In genomic region chr5:125283748-125284640, GRCm38 (mm10) we compare ENCODE assay signal across 9 mouse cellular contexts. TPM values are rescaled to one million over a fixed set of nuclear protein-coding genes. Genes with fewer than 3 reads are reported as not detected.
A peak's percentile ranks its signal among the peaks of the same experiment; 100 is the strongest.
DNase-seq lines count a peak whose midpoint lies in the region; ATAC-seq and TF ChIP-seq lines count a peak whose summit lies in the region.
"Had no signal": no experiment of that assay in that cellular context is flagged by ENCODE, and none has a peak within 500 bp of the region (broad histone marks: within the 10 kb centered on the region; RNA-seq: fewer than 3 reads in every experiment).

No protein-coding gene starts in this region.

- no peak overlapping the region for H3K27ac ChIP-seq in testis, adult 2 months (ENCODE audit: control insufficient read depth, insufficient read depth, low read depth, low read length)
- H3K27ac ChIP-seq in embryonic facial prominence, embryonic 15.5 days (replicated peaks) = peak overlapping the region; percentile 65
- peak overlapping the region; percentile 35 for H3K27ac ChIP-seq in hindbrain, embryonic 13.5 days
- no peak overlapping the region for H3K27ac ChIP-seq in midbrain, embryonic 12.5 days (replicated peaks)

- H3K36me3 ChIP-seq in testis, adult 2 months (ENCODE audit: control insufficient read depth, insufficient read depth, low read length) = no peaks in the 10 kb centered on the region
- 0 out of 2 replicates have a peak, but pooled peaks cover 32% of the 10 kb centered on the region for H3K36me3 ChIP-seq in embryonic facial prominence, embryonic 15.5 days
- H3K36me3 ChIP-seq in hindbrain, embryonic 13.5 days = peaks cover 7% of the 10 kb centered on the region
- peaks cover 8% of the 10 kb centered on the region for H3K36me3 ChIP-seq in midbrain, embryonic 12.5 days

- H3K9ac ChIP-seq in embryonic facial prominence, embryonic 15.5 days = no peak overlapping the region
- peak overlapping the region; percentile 68 for H3K9ac ChIP-seq in hindbrain, embryonic 13.5 days
- H3K9ac ChIP-seq in midbrain, embryonic 12.5 days (replicated peaks) = peak overlapping the region; percentile 48

- 10% methylated on average over 35 of the region's 35 CpGs for WGBS in embryonic facial prominence, embryonic 15.5 days
- 16% methylated on average over 35 of the region's 35 CpGs for WGBS in hindbrain, embryonic 13.5 days
- 17% methylated on average over 35 of the region's 35 CpGs for WGBS in midbrain, embryonic 12.5 days

- peaks cover 7% of the 10 kb centered on the region for H3K4me1 ChIP-seq in testis, adult 2 months (ENCODE audit: control insufficient read depth, insufficient read depth, low read length)
- H3K4me1 ChIP-seq in embryonic facial prominence, embryonic 15.5 days = peaks cover 28% of the 10 kb centered on the region
- peaks cover 19% of the 10 kb centered on the region for H3K4me1 ChIP-seq in hindbrain, embryonic 13.5 days (replicated peaks)
- H3K4me1 ChIP-seq in midbrain, embryonic 12.5 days = peaks cover 12% of the 10 kb centered on the region

- no peaks in the 10 kb centered on the region for H3K27me3 ChIP-seq in testis, adult 2 months (ENCODE audit: control insufficient read depth, insufficient read depth, low read length)
- no peaks in the 10 kb centered on the region for H3K27me3 ChIP-seq in embryonic facial prominence, embryonic 15.5 days
- no peaks in the 10 kb centered on the region for H3K27me3 ChIP-seq in hindbrain, embryonic 13.5 days
- H3K27me3 ChIP-seq in midbrain, embryonic 12.5 days = no peaks in the 10 kb centered on the region
- H3K27me3 ChIP-seq: megakaryocyte, embryonic 14.5 days had no signal

- no peak for DNase-seq in testis, postnatal 10 days (ENCODE audit: low spot score)
- DNase-seq in layer of hippocampus, postnatal 36 days = peak; percentile 54 to 57
- DNase-seq in B cell, adult 2 months = no peak

- ATAC-seq in embryonic facial prominence, embryonic 15.5 days (ENCODE audit: insufficient number of reproducible peaks, low FRiP score, low TSS enrichment, low read depth) = peak; percentile 73
- peak; percentile 85 for ATAC-seq in hindbrain, embryonic 13.5 days (ENCODE audit: low FRiP score)
- ATAC-seq in midbrain, embryonic 12.5 days (ENCODE audit: low FRiP score, low read depth) = peak; percentile 79
- no peak for ATAC-seq in erythroblast, adult 5-6 weeks (replicated peaks; ENCODE audit: low FRiP score, poor library complexity, severe bottlenecking)

- no peak for TF ChIP-seq CTCF in testis, adult 2 months (IDR thresholded peaks at IDR 0.05; ENCODE audit: control insufficient read depth, insufficient read depth, insufficient replicate concordance, low read depth, low read length)

- H3K4me3 ChIP-seq in testis, adult 2 months (ENCODE audit: control insufficient read depth, low read depth, low read length) = peak overlapping the region; percentile 3
- H3K4me3 ChIP-seq in embryonic facial prominence, embryonic 15.5 days (replicated peaks) = peak overlapping the region; percentile 44
- peak overlapping the region; percentile 40 for H3K4me3 ChIP-seq in hindbrain, embryonic 13.5 days
- H3K4me3 ChIP-seq in midbrain, embryonic 12.5 days = peak overlapping the region; percentile 35
- H3K4me3 ChIP-seq: megakaryocyte, embryonic 14.5 days had no signal

- H3K4me2 ChIP-seq in embryonic facial prominence, embryonic 15.5 days (replicated peaks) = peak overlapping the region; percentile 72
- peak overlapping the region; percentile 71 for H3K4me2 ChIP-seq in hindbrain, embryonic 13.5 days
- peak overlapping the region; percentile 58 for H3K4me2 ChIP-seq in midbrain, embryonic 12.5 days (replicated peaks)

- 0 out of 2 replicates have a peak, but pooled peaks have one; percentile 10 for TF ChIP-seq POLR2A in testis, adult 2 months (IDR thresholded peaks at IDR 0.05; ENCODE audit: control insufficient read depth, low read depth, low read length)

- no peaks in the 10 kb centered on the region for H3K9me3 ChIP-seq in embryonic facial prominence, embryonic 15.5 days (replicated peaks)
- no peaks in the 10 kb centered on the region for H3K9me3 ChIP-seq in hindbrain, embryonic 13.5 days
- no peaks in the 10 kb centered on the region for H3K9me3 ChIP-seq in midbrain, embryonic 12.5 days

RNA-seq across cellular contexts. Expression of gene Scarb1, which starts 56.9 kb away (rescaled TPM):
- 172 and 188 TPM in 2 replicates for polyA plus RNA-seq in testis, adult 2 months (2012; rRNA removed)
- 61.0 and 64.7 TPM in 2 replicates for polyA plus RNA-seq in embryonic facial prominence, embryonic 15.5 days (2015; fragmentation: Nextera tagmentation; extraction: Ambion mirVana)
- 27.4 and 28.0 TPM in 2 replicates for polyA plus RNA-seq in hindbrain, embryonic 13.5 days (2015; fragmentation: Nextera tagmentation; extraction: Ambion mirVana)
- 10 to 100 TPM; 32.1 to 32.8 TPM for total RNA-seq in layer of hippocampus, postnatal 36 days (2021)
- polyA plus RNA-seq in midbrain, embryonic 12.5 days (2016; fragmentation: Nextera tagmentation; extraction: Ambion mirVana) = 27.8 and 30.2 TPM in 2 replicates
- 20.9 and 28.6 TPM in 2 replicates for total RNA-seq in erythroblast, adult 5-6 weeks (2015; ENCODE audit: low replicate concordance)
- 13.5 and 16.6 TPM in 2 replicates for total RNA-seq in erythroblast, adult 5-6 weeks (2017; ENCODE audit: low replicate concordance)

Comparison
In these comparisons a context has a peak if more than half of its experiments do, and no peak if none do; other contexts are left out.
1. H3K27ac ChIP-seq: peak in embryonic facial prominence, embryonic 15.5 days (single experiment) and hindbrain, embryonic 13.5 days (single experiment); none in testis, adult 2 months (single experiment) and midbrain, embryonic 12.5 days (single experiment).
2. DNase-seq: peak in layer of hippocampus, postnatal 36 days (2 of 2); none in testis, postnatal 10 days (single experiment) and B cell, adult 2 months (0 of 2).
3. Peak in every context shown above with its lines, with median percentiles within 50 percentile points of each other: H3K4me3 ChIP-seq and H3K4me2 ChIP-seq.